Mouse (Mus musculus): ENCODE measurements around the gene Zfp839.

DNA sequence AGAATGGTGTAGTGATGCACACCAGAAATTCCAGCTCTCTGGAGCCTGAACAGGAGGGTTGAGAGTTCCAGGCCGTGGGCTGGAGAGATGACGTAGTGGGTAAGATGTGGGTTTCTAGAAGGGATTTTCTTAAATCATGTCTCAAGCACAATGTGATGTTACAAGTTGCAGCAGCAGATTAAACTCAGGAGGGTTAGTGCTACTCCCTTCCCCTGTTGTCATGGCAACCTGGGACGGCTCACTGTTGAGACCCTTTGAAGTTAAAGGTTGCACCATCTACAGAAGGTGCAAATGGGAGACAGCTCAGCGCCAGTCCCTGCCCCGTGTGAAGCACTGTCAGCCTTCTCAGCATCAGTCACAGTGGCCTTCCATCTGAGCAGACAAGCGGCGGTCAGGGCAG, 11.2 kb downstream of the Zfp839 start:
- TF ChIP-seq POLR2A (IDR thresholded peaks at IDR 0.05; ENCODE audit: insufficient read depth, low read depth, low read length) (no peak), CTCF (IDR thresholded peaks at IDR 0.05) (no peak), EP300 (IDR thresholded peaks at IDR 0.05; ENCODE audit: insufficient read depth, low read depth, low read length) (no peak)

Data from heart, adult 2 months (tissue).